Mouse (Mus musculus) bone marrow, adult 2 months (tissue): ENCODE measurements around the gene Gm17190.

Source experiments
- CTCF ChIP-seq: fragments of 200-500 bp; IDR thresholded peaks from 2 replicates; pipeline ENCODE4 v1.5.1; 2011; ENCODE audit warnings: low read length, control low read depth; ENCODE audit not compliant: control insufficient read depth, insufficient read depth
- POLR2A ChIP-seq: fragments of 200-500 bp; IDR thresholded peaks from 2 replicates; pipeline ENCODE4 v1.6.1; 2011; ENCODE audit warnings: low read depth, mild to moderate bottlenecking, control low read depth, low read length, borderline replicate concordance; ENCODE audit not compliant: control insufficient read depth

GRCm38 (mm10) chr13:96132401-96132816 lies 50.6 kb downstream of the Gm17190 start, which contains the start of gene Sv2c:
- TF ChIP-seq POLR2A (no peak), CTCF (no peak)
